35 mouse cellular contexts compared by ENCODE assay signal in genomic region chr1:90939980-90940379, GRCm38 (mm10). TPM values are rescaled to one million over a fixed set of nuclear protein-coding genes. Genes with fewer than 3 reads are reported as not detected.
A peak's percentile ranks its signal among the peaks of the same experiment; 100 is the strongest.
DNase-seq lines count a peak whose midpoint lies in the region; ATAC-seq and TF ChIP-seq lines count a peak whose summit lies in the region.
"Had no signal": no experiment of that assay in that cellular context is flagged by ENCODE, and none has a peak within 500 bp of the region (broad histone marks: within the 10 kb centered on the region; RNA-seq: fewer than 3 reads in every experiment).

No protein-coding gene starts in this region.

- no peak for TF ChIP-seq EP300 in heart, postnatal 0 days (IDR thresholded peaks at IDR 0.05; ENCODE audit: low read depth)

- TF ChIP-seq CTCF in heart, postnatal 0 days (IDR thresholded peaks at IDR 0.05; ENCODE audit: low read depth): no peak

- H3K36me3 ChIP-seq in heart, postnatal 0 days (replicated peaks; ENCODE audit: control insufficient read depth, insufficient read depth, low read length): no peaks in the 10 kb centered on the region
- H3K36me3 ChIP-seq in heart, embryonic 10.5 days: no peaks in the 10 kb centered on the region
- H3K36me3 ChIP-seq in hindbrain, embryonic 14.5 days (replicated peaks; ENCODE audit: control insufficient read depth, insufficient read depth): no peaks in the 10 kb centered on the region
- H3K36me3 ChIP-seq: embryonic facial prominence, embryonic 10.5 days; embryonic facial prominence, embryonic 13.5 days; forebrain, embryonic 12.5 days; forebrain, embryonic 15.5 days; heart, embryonic 13.5 days; hindbrain, embryonic 10.5 days; hindbrain, embryonic 13.5 days had no signal

- no peaks in the 10 kb centered on the region for H3K27me3 ChIP-seq in heart, postnatal 0 days (ENCODE audit: control insufficient read depth, insufficient read depth, low read length)
- H3K27me3 ChIP-seq in heart, embryonic 10.5 days (ENCODE audit: insufficient read depth, poor library complexity, severe bottlenecking): peaks cover 43% of the 10 kb centered on the region
- no peaks in the 10 kb centered on the region for H3K27me3 ChIP-seq in hindbrain, embryonic 14.5 days (ENCODE audit: control insufficient read depth, insufficient read depth, low read length)
- H3K27me3 ChIP-seq: embryonic facial prominence, embryonic 13.5 days; forebrain, embryonic 12.5 days; forebrain, embryonic 15.5 days had no signal

- peak; percentile 72 for ATAC-seq in heart, postnatal 0 days (ENCODE audit: insufficient read depth, low read depth)
- ATAC-seq in hindbrain, embryonic 14.5 days (ENCODE audit: low FRiP score): no peak
- ATAC-seq: CD4-positive, CD25-positive, alpha-beta regulatory T cell, adult 4 months; forebrain, embryonic 15.5 days; hindbrain, postnatal 0 days; inflammation-experienced regulatory T-cells, adult 6 months; intestine, embryonic 16.5 days had no signal

- DNase-seq in heart, adult 11 months: peak; percentile 94
- DNase-seq in heart, postnatal 4 days: no peak
- DNase-seq in heart, adult 8-10 months (ENCODE audit: low spot score): peak; percentile 27
- no peak for DNase-seq in heart, postnatal 14 days
- no peak for DNase-seq in heart, postnatal 0 days (ENCODE audit: low spot score)
- DNase-seq in heart, embryonic 10.5 days (ENCODE audit: low spot score): no peak
- DNase-seq in hindbrain, embryonic 14.5 days (ENCODE audit: low spot score): no peak
- DNase-seq: adrenal gland, postnatal 25 days; cerebellum, adult 11-12 months; cerebellum, adult 8-10 months; cerebellum, postnatal 10 days; cerebellum, postnatal 36 days; embryo, embryonic 11 days; gastrocnemius, postnatal 25 days; kidney, adult 18-20 months; kidney, adult 9 months had no signal

- H3K27ac ChIP-seq in heart, postnatal 0 days (ENCODE audit: low read depth): 0 out of 2 replicates have a peak overlapping the region, but pooled peaks have one; percentile 18
- no peak overlapping the region for H3K27ac ChIP-seq in heart, embryonic 10.5 days
- H3K27ac ChIP-seq in hindbrain, embryonic 14.5 days: no peak overlapping the region
- H3K27ac ChIP-seq: embryonic facial prominence, embryonic 10.5 days; embryonic facial prominence, embryonic 13.5 days; forebrain, embryonic 12.5 days; forebrain, embryonic 15.5 days; heart, embryonic 13.5 days; hindbrain, embryonic 10.5 days; hindbrain, embryonic 13.5 days; hindbrain, postnatal 0 days had no signal

- intact Hi-C loops in heart, postnatal 14 days (cut with DNase I): no loop called here

- no peak overlapping the region for H3K4me2 ChIP-seq in heart, postnatal 0 days (ENCODE audit: low read depth, low read length)
- H3K4me2 ChIP-seq in hindbrain, embryonic 14.5 days (replicated peaks): no peak overlapping the region
- H3K4me2 ChIP-seq: embryonic facial prominence, embryonic 13.5 days; forebrain, embryonic 12.5 days; forebrain, embryonic 15.5 days; heart, embryonic 13.5 days; hindbrain, embryonic 13.5 days had no signal

- H3K4me3 ChIP-seq in heart, postnatal 0 days (ENCODE audit: low read depth, low read length): no peak overlapping the region
- H3K4me3 ChIP-seq in heart, embryonic 10.5 days: no peak overlapping the region
- no peak overlapping the region for H3K4me3 ChIP-seq in hindbrain, embryonic 14.5 days (replicated peaks; ENCODE audit: low read length)
- H3K4me3 ChIP-seq: embryonic facial prominence, embryonic 10.5 days; embryonic facial prominence, embryonic 13.5 days; erythroblast, embryonic 14.5 days; forebrain, embryonic 12.5 days; forebrain, embryonic 15.5 days; heart, embryonic 13.5 days; hindbrain, embryonic 10.5 days; hindbrain, embryonic 13.5 days had no signal

- 22% methylated on average over 4 of the region's 4 CpGs for WGBS in heart, postnatal 0 days
- WGBS in heart, embryonic 10.5 days: 83% methylated on average over 4 of the region's 4 CpGs
- WGBS in hindbrain, embryonic 14.5 days: 85% methylated on average over 4 of the region's 4 CpGs

- H3K9me3 ChIP-seq in heart, postnatal 0 days (replicated peaks; ENCODE audit: control insufficient read depth, low read length): no peaks in the 10 kb centered on the region
- no peaks in the 10 kb centered on the region for H3K9me3 ChIP-seq in heart, embryonic 10.5 days
- H3K9me3 ChIP-seq in hindbrain, embryonic 14.5 days (ENCODE audit: control insufficient read depth, low read length): no peaks in the 10 kb centered on the region
- H3K9me3 ChIP-seq: embryonic facial prominence, embryonic 10.5 days; embryonic facial prominence, embryonic 13.5 days; forebrain, embryonic 12.5 days; forebrain, embryonic 15.5 days; heart, embryonic 13.5 days; hindbrain, embryonic 10.5 days; hindbrain, embryonic 13.5 days had no signal

- H3K9ac ChIP-seq in heart, postnatal 0 days (replicated peaks; ENCODE audit: low read depth, low read length): no peak overlapping the region
- no peak overlapping the region for H3K9ac ChIP-seq in hindbrain, embryonic 14.5 days
- H3K9ac ChIP-seq: embryonic facial prominence, embryonic 13.5 days; forebrain, embryonic 12.5 days; forebrain, embryonic 15.5 days; heart, embryonic 13.5 days; hindbrain, embryonic 13.5 days had no signal

- peaks cover 4% of the 10 kb centered on the region; the same call in 1 of the 2 replicates for H3K4me1 ChIP-seq in heart, postnatal 0 days (ENCODE audit: control insufficient read depth, insufficient read depth)
- peaks cover 7% of the 10 kb centered on the region for H3K4me1 ChIP-seq in heart, embryonic 10.5 days
- H3K4me1 ChIP-seq in hindbrain, embryonic 14.5 days (replicated peaks; ENCODE audit: control insufficient read depth, insufficient read depth, low read length): no peaks in the 10 kb centered on the region
- H3K4me1 ChIP-seq: embryonic facial prominence, embryonic 10.5 days; embryonic facial prominence, embryonic 13.5 days; forebrain, embryonic 12.5 days; forebrain, embryonic 15.5 days; heart, embryonic 13.5 days; hindbrain, embryonic 10.5 days; hindbrain, embryonic 13.5 days had no signal

RNA-seq across cellular contexts. Expression of gene Prlh, which starts 12.9 kb away (rescaled TPM):
- not detected for total RNA-seq in heart, postnatal 4 days (2021)
- not detected for total RNA-seq in heart, adult 8-10 months (2022)
- total RNA-seq in heart, postnatal 14 days (2021): not detected
- not detected in 2 replicates for total RNA-seq in heart, postnatal 0 days (2014; rRNA removed; ENCODE audit: low replicate concordance)
- not detected in 2 replicates for polyA plus RNA-seq in heart, postnatal 0 days (2015; fragmentation: Nextera tagmentation; extraction: Ambion mirVana)
- not detected in 2 replicates for polyA plus RNA-seq in heart, embryonic 10.5 days (2016; fragmentation: Nextera tagmentation; extraction: Ambion mirVana)
- polyA plus RNA-seq in hindbrain, embryonic 14.5 days (2014; fragmentation: Nextera tagmentation; extraction: Ambion mirVana): not detected in 2 replicates
- total RNA-seq: adrenal gland, postnatal 25 days; gastrocnemius, adult 8-10 months; gastrocnemius, postnatal 25 days; hindbrain, postnatal 0 days; MEL had no signal
- polyA plus RNA-seq: brain, embryonic 14.5 days; C2C12; CD4-positive, CD25-positive, alpha-beta regulatory T cell, adult 4 months; cortical plate, adult 2 months; embryonic facial prominence, embryonic 10.5 days; embryonic facial prominence, embryonic 13.5 days; forebrain, embryonic 12.5 days; forebrain, embryonic 15.5 days; gonadal fat pad, adult 2 months; heart, embryonic 13.5 days; hindbrain, embryonic 10.5 days; hindbrain, embryonic 13.5 days; inflammation-experienced regulatory T-cells, adult 6 months; intestine, embryonic 16.5 days; kidney, embryonic 16.5 days had no signal

RNA-seq across cellular contexts. Expression of gene Mlph, which starts 25.1 kb away (rescaled TPM):
- total RNA-seq in heart, postnatal 4 days (2021): 1 to 10 TPM; 1.0 TPM
- total RNA-seq in heart, adult 8-10 months (2022): 1 to 10 TPM in 2 of 4 experiments, under 1 TPM in 2; 0.75 to 1.5 (median 1.1) TPM
- total RNA-seq in heart, postnatal 14 days (2021): under 1 TPM; 0.41 to 0.86 TPM
- 0.04 and 0.27 TPM in 2 replicates for total RNA-seq in heart, postnatal 0 days (2014; rRNA removed; ENCODE audit: low replicate concordance)
- 0.12 TPM in 2 replicates for polyA plus RNA-seq in heart, postnatal 0 days (2015; fragmentation: Nextera tagmentation; extraction: Ambion mirVana)
- 0.26 and 0.53 TPM in 2 replicates for polyA plus RNA-seq in heart, embryonic 10.5 days (2016; fragmentation: Nextera tagmentation; extraction: Ambion mirVana)
- polyA plus RNA-seq in hindbrain, embryonic 14.5 days (2014; fragmentation: Nextera tagmentation; extraction: Ambion mirVana): 0.13 TPM in 2 replicates
- total RNA-seq: MEL had no signal
- polyA plus RNA-seq: CD4-positive, CD25-positive, alpha-beta regulatory T cell, adult 4 months; erythroblast, embryonic 14.5 days; inflammation-experienced regulatory T-cells, adult 6 months had no signal

RNA-seq across cellular contexts. Expression of gene Rab17, which starts 29.5 kb away (rescaled TPM):
- 1 to 10 TPM; 4.3 to 5.1 TPM for total RNA-seq in heart, postnatal 4 days (2021)
- 1 to 10 TPM; 2.0 to 4.4 (median 3.3) TPM for total RNA-seq in heart, adult 8-10 months (2022)
- total RNA-seq in heart, postnatal 14 days (2021): 1 to 10 TPM; 2.5 to 3.1 TPM
- total RNA-seq in heart, postnatal 0 days (2014; rRNA removed; ENCODE audit: low replicate concordance): 7.1 and 8.4 TPM in 2 replicates
- polyA plus RNA-seq in heart, postnatal 0 days (2015; fragmentation: Nextera tagmentation; extraction: Ambion mirVana): 5.1 and 5.6 TPM in 2 replicates
- 0.71 and 0.94 TPM in 2 replicates for polyA plus RNA-seq in heart, embryonic 10.5 days (2016; fragmentation: Nextera tagmentation; extraction: Ambion mirVana)
- polyA plus RNA-seq in hindbrain, embryonic 14.5 days (2014; fragmentation: Nextera tagmentation; extraction: Ambion mirVana): 0.13 TPM in 1 of 2 replicates, not detected in the other
- total RNA-seq: adrenal gland, postnatal 25 days; gastrocnemius, adult 8-10 months; gastrocnemius, postnatal 25 days; hindbrain, postnatal 0 days; MEL had no signal
- polyA plus RNA-seq: brain, embryonic 14.5 days; CD4-positive, CD25-positive, alpha-beta regulatory T cell, adult 4 months; erythroblast, embryonic 14.5 days; forebrain, embryonic 12.5 days; hindbrain, postnatal 0 days; inflammation-experienced regulatory T-cells, adult 6 months had no signal

RNA-seq across cellular contexts. Expression of gene Lrrfip1, which starts 58.6 kb away (rescaled TPM):
- total RNA-seq in heart, postnatal 4 days (2021): 100 to 1,000 TPM; 214 to 233 TPM
- total RNA-seq in heart, adult 8-10 months (2022): 10 to 100 TPM; 55.4 to 72.1 (median 61.1) TPM
- total RNA-seq in heart, postnatal 14 days (2021): 100 to 1,000 TPM; 101 to 109 TPM
- total RNA-seq in heart, postnatal 0 days (2014; rRNA removed; ENCODE audit: low replicate concordance): 120 and 135 TPM in 2 replicates
- polyA plus RNA-seq in heart, postnatal 0 days (2015; fragmentation: Nextera tagmentation; extraction: Ambion mirVana): 140 and 168 TPM in 2 replicates
- 91.6 and 129 TPM in 2 replicates for polyA plus RNA-seq in heart, embryonic 10.5 days (2016; fragmentation: Nextera tagmentation; extraction: Ambion mirVana)
- polyA plus RNA-seq in hindbrain, embryonic 14.5 days (2014; fragmentation: Nextera tagmentation; extraction: Ambion mirVana): 39.5 and 43.3 TPM in 2 replicates

Comparison
In these comparisons a context has a peak if more than half of its experiments do, and no peak if none do; other contexts are left out.
1. DNase-seq: peak in heart, adult 11 months (single experiment) and heart, adult 8-10 months (single experiment); none in heart, postnatal 4 days (single experiment), heart, postnatal 14 days (0 of 2), heart, postnatal 0 days (single experiment), heart, embryonic 10.5 days (single experiment) and hindbrain, embryonic 14.5 days (single experiment).